Mouse (Mus musculus) heart, postnatal 14 days (tissue): ENCODE measurements around the gene Spaar. TPM values are rescaled to one million over a fixed set of nuclear protein-coding genes. Genes with fewer than 3 reads are reported as not detected.
A peak's percentile ranks its signal among the peaks of the same experiment; 100 is the strongest.
"Not testable (repeated sequence)": the region's sequence is repeated elsewhere in the genome, so short reads cannot be mapped to it uniquely, and the experiment has no call there.

Source experiments
- DNase-seq, 2 experiments: peaks; one replicate each; pipeline ENCODE4 v3.0.0; 2021 to 2022
- intact Hi-C: fragments of 180-260 bp; cut with DNase I; formaldehyde crosslinking; loops from one replicate; pipeline ENCODE4 v1.15.1; 2025
- total RNA-seq, 2 experiments: library from RNA; stranded (reverse); gene quantifications; 2 replicates each; pipeline ENCODE4 v1.2.3; 2021

The Spaar gene
- total RNA-seq, 2 experiments from 2014 or later, result 5.0 to 6.1 TPM

- intact Hi-C loops, result no loop called here
- no peak for DNase-seq
Measured at GRCm38 (mm10) chr4:43769374-43769773, 39.5 kb downstream of the Spaar start.

GRCm38 (mm10) chr4:43770909-43771308 is 41.1 kb downstream of the Spaar start, which contains the start of gene Olfr159:
Olfr159 (minus strand) TSS chr4:43771009.
- intact Hi-C loops, result no loop called here
- no peak for DNase-seq

DNA sequence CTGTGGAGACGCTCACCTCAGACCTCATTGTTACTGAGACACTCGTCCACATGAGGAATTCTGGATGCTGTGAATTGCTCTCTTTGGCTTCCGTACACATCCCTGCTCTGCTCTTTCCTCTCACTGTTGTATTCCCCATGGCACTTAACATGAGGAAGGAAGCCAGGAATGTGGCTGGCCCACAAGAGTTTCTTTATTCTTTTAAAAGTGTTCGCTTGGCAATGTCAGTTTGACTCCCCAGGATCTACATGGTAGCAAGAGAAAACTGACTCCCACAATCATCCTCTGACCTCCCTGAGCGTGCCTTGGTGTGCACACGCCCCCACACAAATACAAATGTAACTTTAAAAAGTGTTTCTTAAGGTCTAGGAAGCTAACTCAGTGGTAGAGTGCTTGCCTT is 41.8 kb downstream of the Spaar start:
- intact Hi-C loops, result no loop called here
- DNase-seq, result peak in 1 of 2 experiments; percentile 15

DNA sequence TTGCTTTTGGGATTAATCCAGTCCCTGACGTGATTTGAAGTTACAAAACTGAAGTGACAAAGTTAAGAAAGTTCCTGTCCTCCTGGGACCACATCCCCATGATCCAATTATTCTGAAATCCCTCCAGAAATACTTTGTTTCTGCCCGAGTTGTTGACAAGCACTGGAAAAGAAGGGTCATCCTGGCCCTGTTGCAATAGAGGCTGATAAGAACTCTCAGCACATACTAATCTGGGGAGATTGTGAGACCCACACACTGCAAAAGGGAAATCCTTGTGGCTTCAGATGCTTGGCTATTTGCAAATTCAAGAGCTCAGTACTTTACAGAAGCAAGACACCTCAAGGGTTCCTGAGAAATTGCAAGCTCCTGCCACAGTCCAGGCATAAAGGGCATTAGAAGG is 42.5 kb downstream of the Spaar start:
- intact Hi-C loops, result no loop called here
- DNase-seq, result no peak

DNA sequence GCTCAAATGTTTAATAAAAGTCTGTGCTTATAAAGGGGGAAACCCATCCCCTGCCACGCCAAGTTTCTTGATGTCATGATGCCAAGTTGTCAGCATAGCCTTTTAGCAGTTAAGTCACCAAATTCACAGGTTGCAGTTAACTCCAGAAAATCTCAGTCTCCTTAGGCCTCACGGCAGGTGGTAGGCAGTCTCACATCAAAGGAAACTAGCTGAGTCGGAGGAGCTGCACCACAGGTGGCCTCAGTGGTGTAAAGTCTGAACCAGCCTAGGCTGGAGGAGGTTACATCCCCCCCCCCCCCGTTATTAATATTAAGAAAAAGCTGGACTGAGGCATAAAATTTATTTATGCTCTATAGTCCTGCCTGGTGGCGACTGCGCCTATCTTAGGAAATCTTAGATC is 65.5 kb downstream of the Spaar start:
- DNase-seq, result no peak
- intact Hi-C loops, result no loop called here

- intact Hi-C loops, DNase-seq: not testable (repeated sequence)
Measured at GRCm38 (mm10) chr4:43795844-43796243, 66.0 kb downstream of the Spaar start.

- DNase-seq, result no peak
- intact Hi-C loops, result no loop called here
Measured at GRCm38 (mm10) chr4:43798936-43799335, 69.1 kb downstream of the Spaar start.

Other genes with a start within 250 kb of the Spaar start
- 1 to 10 TPM in 1 of 2 experiments, not detected in 1; 1.4 TPM for gene Sit1, start 246.3 kb upstream of the Spaar start, total RNA-seq
- 10 to 100 TPM; 25.9 to 27.1 TPM for gene Ccdc107, start 237.1 kb upstream of the Spaar start, total RNA-seq
- 1 to 10 TPM; 1.6 to 2.8 TPM for gene Arhgef39, start 230.3 kb upstream of the Spaar start, total RNA-seq
- under 1 TPM; 0.17 TPM for gene Car9, start 223.1 kb upstream of the Spaar start, total RNA-seq
- 10 to 100 TPM; 34.2 to 38.5 TPM for gene Tpm2, start 206.3 kb upstream of the Spaar start, total RNA-seq
- 10 to 100 TPM; 47.1 to 49.2 TPM for gene Creb3, start 167.7 kb upstream of the Spaar start, total RNA-seq
- 100 to 1,000 TPM; 111 to 135 TPM for gene Tln1, start 167.3 kb upstream of the Spaar start, total RNA-seq
- gene Rgp1, start 151.3 kb upstream of the Spaar start, total RNA-seq, result 10 to 100 TPM; 32.3 to 41.6 TPM
- 10 to 100 TPM; 14.3 to 14.6 TPM for gene Gba2, start 151.2 kb upstream of the Spaar start, total RNA-seq
- gene Msmp, start 145.5 kb upstream of the Spaar start, total RNA-seq, result not detected
- gene Npr2, start 98.1 kb upstream of the Spaar start, total RNA-seq, result 10 to 100 TPM; 40.6 to 43.6 TPM
- gene Spag8, start 76.4 kb upstream of the Spaar start, total RNA-seq, result under 1 TPM; 0.22 to 0.37 TPM
- gene Hint2, start 73.6 kb upstream of the Spaar start, total RNA-seq, result 100 to 1,000 TPM; 122 to 128 TPM
- gene Tmem8b, start 61.1 kb upstream of the Spaar start, total RNA-seq, result 10 to 100 TPM; 16.4 TPM
- under 1 TPM; 0.10 to 0.19 TPM for gene Fam221b, start 60.9 kb upstream of the Spaar start, total RNA-seq
- gene Olfr70, start 29.2 kb upstream of the Spaar start, total RNA-seq, result not detected
- not detected for gene Olfr71, start 19.8 kb upstream of the Spaar start, total RNA-seq
- gene Hrct1, start 2.8 kb upstream of the Spaar start, total RNA-seq, result 1 to 10 TPM; 4.7 to 5.1 TPM
- not detected for gene Olfr159, start 41.0 kb downstream of the Spaar start, total RNA-seq
- not detected for gene Olfr156, start 93.9 kb downstream of the Spaar start, total RNA-seq
- gene Olfr157, start 110.2 kb downstream of the Spaar start, total RNA-seq, result not detected
- not detected for gene Olfr155, start 121.5 kb downstream of the Spaar start, total RNA-seq
- gene Reck, start 145.5 kb downstream of the Spaar start, total RNA-seq, result 10 to 100 TPM in 1 of 2 experiments, 1 to 10 TPM in 1; 8.1 to 10.1 TPM
- 1 to 10 TPM; 5.5 to 8.9 TPM for gene Glipr2, start 227.4 kb downstream of the Spaar start, total RNA-seq